Comparison of ENCODE assay signal across 8 mouse cellular contexts in genomic region chr2:129800271-129800903, GRCm38 (mm10). TPM values are rescaled to one million over a fixed set of nuclear protein-coding genes. Genes with fewer than 3 reads are reported as not detected.
A peak's percentile ranks its signal among the peaks of the same experiment; 100 is the strongest.
DNase-seq lines count a peak whose midpoint lies in the region; ATAC-seq lines count a peak whose summit lies in the region.

Stk35 (plus strand) TSS chr2:129800517.

- DNase-seq in c-Kit-negative CD71-positive TER-119-positive erythroid progenitor cells, embryonic 14.5 days (ENCODE audit: low read depth, low spot score), result peak; percentile 63
- peak; percentile 95 for DNase-seq in forebrain, embryonic 11.5 days (ENCODE audit: low spot score)
- peak; percentile 96 for DNase-seq in kidney, postnatal 36 days
- peak; percentile 69 for DNase-seq in telencephalon, adult 2 months (ENCODE audit: low read depth, low spot score)

- peak within 1 kb of the TSS; percentile 96 for H3K27ac ChIP-seq in forebrain, embryonic 11.5 days (ENCODE audit: low read depth, low read length)
- H3K27ac ChIP-seq in heart, embryonic 16.5 days (ENCODE audit: low read length), result peak within 1 kb of the TSS; percentile 96
- peak within 1 kb of the TSS; percentile 92 for H3K27ac ChIP-seq in liver, embryonic 15.5 days (replicated peaks)
- peak within 1 kb of the TSS; percentile 85 for H3K27ac ChIP-seq in neural tube, embryonic 12.5 days

- peak within 1 kb of the TSS; percentile 92 for H3K4me3 ChIP-seq in forebrain, embryonic 11.5 days (ENCODE audit: low read depth, low read length)
- H3K4me3 ChIP-seq in heart, embryonic 16.5 days (ENCODE audit: low read length), result peak within 1 kb of the TSS; percentile 87
- peak within 1 kb of the TSS; percentile 94 for H3K4me3 ChIP-seq in liver, embryonic 15.5 days (replicated peaks)
- peak within 1 kb of the TSS; percentile 91 for H3K4me3 ChIP-seq in neural tube, embryonic 12.5 days

- ATAC-seq in CD4-positive, CD25-positive, alpha-beta regulatory T cell, adult 4 months, result peak; percentile 75
- peak; percentile 91 for ATAC-seq in forebrain, embryonic 11.5 days (replicated peaks; ENCODE audit: low FRiP score)
- ATAC-seq in heart, embryonic 16.5 days (replicated peaks; ENCODE audit: extremely low read depth, insufficient read depth, low FRiP score), result peak; percentile 86
- ATAC-seq in liver, embryonic 15.5 days (ENCODE audit: insufficient read depth), result peak; percentile 86
- peak; percentile 86 for ATAC-seq in neural tube, embryonic 12.5 days (ENCODE audit: low FRiP score, low read depth)

- H3K9ac ChIP-seq in forebrain, embryonic 11.5 days (ENCODE audit: low read length), result peak within 1 kb of the TSS; percentile 93
- H3K9ac ChIP-seq in heart, embryonic 16.5 days (ENCODE audit: low read length), result peak within 1 kb of the TSS; percentile 98
- peak within 1 kb of the TSS; percentile 91 for H3K9ac ChIP-seq in liver, embryonic 15.5 days
- H3K9ac ChIP-seq in neural tube, embryonic 12.5 days, result peak within 1 kb of the TSS; percentile 96

- H3K36me3 ChIP-seq in forebrain, embryonic 11.5 days (ENCODE audit: control insufficient read depth, insufficient read depth, low read length), result no peaks in the 10 kb centered on the region; the same call in 1 of the 2 replicates
- H3K36me3 ChIP-seq in heart, embryonic 16.5 days (ENCODE audit: control insufficient read depth, insufficient read depth), result peaks cover 6% of the 10 kb centered on the region; the same call in 1 of the 2 replicates
- peaks cover 32% of the 10 kb centered on the region for H3K36me3 ChIP-seq in liver, embryonic 15.5 days (replicated peaks)
- peaks cover 7% of the 10 kb centered on the region; the same call in 1 of the 2 replicates for H3K36me3 ChIP-seq in neural tube, embryonic 12.5 days

- H3K4me2 ChIP-seq in forebrain, embryonic 11.5 days (ENCODE audit: low read depth, low read length, severe bottlenecking), result peak within 1 kb of the TSS; percentile 80
- peak within 1 kb of the TSS; percentile 96 for H3K4me2 ChIP-seq in heart, embryonic 16.5 days (ENCODE audit: low read depth, low read length)
- peak within 1 kb of the TSS; percentile 85 for H3K4me2 ChIP-seq in liver, embryonic 15.5 days
- peak within 1 kb of the TSS; percentile 93 for H3K4me2 ChIP-seq in neural tube, embryonic 12.5 days (replicated peaks)

- under 1% methylated on average over 51 of the region's 63 CpGs for WGBS in forebrain, embryonic 11.5 days
- WGBS in heart, embryonic 16.5 days, result under 1% methylated on average over 63 of the region's 63 CpGs
- under 1% methylated on average over 63 of the region's 63 CpGs for WGBS in liver, embryonic 15.5 days (ENCODE audit: insufficient replicate concordance)
- under 1% methylated on average over 63 of the region's 63 CpGs for WGBS in neural tube, embryonic 12.5 days

- H3K27me3 ChIP-seq in forebrain, embryonic 11.5 days (ENCODE audit: control insufficient read depth, insufficient read depth, low read length), result no peaks in the 10 kb centered on the region
- H3K27me3 ChIP-seq in heart, embryonic 16.5 days (ENCODE audit: control insufficient read depth, insufficient read depth, low read length), result no peaks in the 10 kb centered on the region
- no peaks in the 10 kb centered on the region for H3K27me3 ChIP-seq in liver, embryonic 15.5 days
- H3K27me3 ChIP-seq in neural tube, embryonic 12.5 days (replicated peaks), result no peaks in the 10 kb centered on the region

- H3K4me1 ChIP-seq in forebrain, embryonic 11.5 days (replicated peaks; ENCODE audit: control insufficient read depth, insufficient read depth, low read length), result peaks cover 5% of the 10 kb centered on the region
- peaks cover 27% of the 10 kb centered on the region for H3K4me1 ChIP-seq in heart, embryonic 16.5 days (ENCODE audit: control insufficient read depth, insufficient read depth, low read length)
- peaks cover 32% of the 10 kb centered on the region for H3K4me1 ChIP-seq in liver, embryonic 15.5 days (replicated peaks)
- peaks cover 25% of the 10 kb centered on the region for H3K4me1 ChIP-seq in neural tube, embryonic 12.5 days

- no peaks in the 10 kb centered on the region for H3K9me3 ChIP-seq in forebrain, embryonic 11.5 days (ENCODE audit: control insufficient read depth, low read length)
- H3K9me3 ChIP-seq in heart, embryonic 16.5 days (replicated peaks; ENCODE audit: control insufficient read depth, low read length), result no peaks in the 10 kb centered on the region
- no peaks in the 10 kb centered on the region for H3K9me3 ChIP-seq in liver, embryonic 15.5 days (replicated peaks)
- H3K9me3 ChIP-seq in neural tube, embryonic 12.5 days, result no peaks in the 10 kb centered on the region

RNA-seq across cellular contexts. Expression of gene Stk35, which starts in this region (rescaled TPM):
- polyA plus RNA-seq in CD4-positive, CD25-positive, alpha-beta regulatory T cell, adult 4 months (2017; shearing (Covaris generic)), result 1 to 10 TPM in 1 of 2 experiments, under 1 TPM in 1; 0.71 to 1.1 TPM
- 20.4 and 21.9 TPM in 2 replicates for polyA plus RNA-seq in forebrain, embryonic 11.5 days (2014; fragmentation: Nextera tagmentation; extraction: Ambion mirVana)
- 6.9 and 7.4 TPM in 2 replicates for polyA plus RNA-seq in heart, embryonic 16.5 days (2015; fragmentation: Nextera tagmentation; extraction: Ambion mirVana)
- polyA plus RNA-seq in liver, embryonic 15.5 days (2015; fragmentation: Nextera tagmentation; extraction: Ambion mirVana), result 3.7 and 4.6 TPM in 2 replicates
- 14.3 and 15.2 TPM in 2 replicates for polyA plus RNA-seq in neural tube, embryonic 12.5 days (2016; fragmentation: Nextera tagmentation; extraction: Ambion mirVana)

Comparison
In these comparisons a context has a peak if more than half of its experiments do, and no peak if none do; other contexts are left out.
1. Peak in every context shown above with its lines: DNase-seq, ATAC-seq, H3K4me3 ChIP-seq and H3K27ac ChIP-seq.